Mouse (Mus musculus) spleen, adult 2 months (tissue): ENCODE measurements around the gene Apod. TPM values are rescaled to one million over a fixed set of nuclear protein-coding genes. Genes with fewer than 3 reads are reported as not detected.

Experiments
- DNase-seq, 2 experiments: peaks; one replicate each; pipeline versions ENCODE4 v3.0.0 to v3.0.0-alpha.2; 2012 to 2021; ENCODE audit warnings: low spot score in 2 of 2, low read depth in 1 of 2
- H3K27ac ChIP-seq: fragments of 200-500 bp; 2 replicates; pipeline ENCODE4 v1.5.1; 2012; ENCODE audit warnings: low read length, inconsistent platforms; ENCODE audit not compliant: insufficient read depth
- H3K27me3 ChIP-seq: fragments of 200-500 bp; 2 replicates; pipeline ENCODE4 v1.6.1; 2012; ENCODE audit warnings: mild to moderate bottlenecking, moderate library complexity, low read length, inconsistent platforms; ENCODE audit not compliant: control insufficient read depth, insufficient read depth
- H3K36me3 ChIP-seq: fragments of 200-500 bp; 2 replicates; pipeline ENCODE4 v1.6.1; 2012; ENCODE audit warnings: mild to moderate bottlenecking, low read length, inconsistent platforms; ENCODE audit not compliant: control insufficient read depth, insufficient read depth
- H3K4me1 ChIP-seq: fragments of 200-500 bp; 2 replicates; pipeline ENCODE4 v1.6.1; 2011; ENCODE audit warnings: inconsistent platforms; ENCODE audit not compliant: control insufficient read depth, insufficient read depth, insufficient read length
- H3K4me3 ChIP-seq: fragments of 200-500 bp; 2 replicates; pipeline ENCODE4 v1.5.1; 2011; ENCODE audit warnings: mild to moderate bottlenecking, inconsistent platforms; ENCODE audit not compliant: insufficient read depth, insufficient read length; ENCODE audit errors: extremely low read depth
- CTCF ChIP-seq: fragments of 200-500 bp; IDR thresholded peaks from 2 replicates; pipeline ENCODE4 v1.5.1; 2011; ENCODE audit warnings: mild to moderate bottlenecking, inconsistent platforms; ENCODE audit not compliant: insufficient read depth, insufficient read length, insufficient replicate concordance; ENCODE audit errors: extremely low read depth
- POLR2A ChIP-seq: fragments of 200-500 bp; IDR thresholded peaks from 2 replicates; pipeline ENCODE4 v1.6.1; 2011; ENCODE audit warnings: low read depth, low read length, inconsistent platforms
- WGBS: fragments of 180-500 bp; shearing (Covaris S2); methylation state at CpG from one replicate; pipeline ENCODE4 v1.1.7; 2018; 5-methylcytosine and 5-hydroxymethylcytosine counted together
- polyA plus RNA-seq: library from polyadenylated mRNA; depleted of rRNA; stranded (reverse); fragments of >200 nt; gene quantifications from 2 replicates; pipeline ENCODE4 v1.2.3, GENCODE M21; 2012

Apod gene
- polyA plus RNA-seq, 1 experiment: 0.32 TPM

GRCm38 (mm10) chr16:31299960-31300353, 14.7 kb downstream of the Apod start:
- DNase-seq: no peak
- no peak for TF ChIP-seq CTCF
- no peak for TF ChIP-seq POLR2A
- WGBS: 90% methylated on average over 3 of the region's 3 CpGs
- Histone ChIP-seq H3K36me3 (no peaks in the 10 kb centered on the region), H3K4me3 (no peak overlapping the region), H3K4me1 (peaks cover 5% of the 10 kb centered on the region; the same call in 1 of the 2 replicates), H3K27me3 (no peaks in the 10 kb centered on the region), H3K27ac (no peak overlapping the region)

- no peak for TF ChIP-seq POLR2A
- no peak for TF ChIP-seq CTCF
- Histone ChIP-seq H3K4me3 (no peak overlapping the region), H3K36me3 (no peaks in the 10 kb centered on the region), H3K27ac (no peak overlapping the region), H3K4me1 (peaks cover 8% of the 10 kb centered on the region; the same call in 1 of the 2 replicates), H3K27me3 (no peaks in the 10 kb centered on the region)
- no peak for DNase-seq
- WGBS: 75% methylated on average over 11 of the region's 11 CpGs
These were observed 15.2 kb downstream of the Apod start for GRCm38 (mm10) chr16:31299164-31299959.

- WGBS: 21% methylated on average over 7 of the region's 7 CpGs
- peak in 1 of 2 experiments; percentile 45 for DNase-seq
- H3K4me1 ChIP-seq: peaks cover 9% of the 10 kb centered on the region; the same call in 1 of the 2 replicates
- no peak overlapping the region for H3K4me3 ChIP-seq
- H3K27ac ChIP-seq: no peak overlapping the region
- H3K36me3 ChIP-seq: no peaks in the 10 kb centered on the region
- TF ChIP-seq POLR2A: no peak
- TF ChIP-seq CTCF: no peak
- no peaks in the 10 kb centered on the region for H3K27me3 ChIP-seq
These were observed 17.5 kb downstream of the Apod start for GRCm38 (mm10) chr16:31297113-31297512.

GRCm38 (mm10) chr16:31293761-31294160, 20.8 kb downstream of the Apod start:
- TF ChIP-seq CTCF (no peak), POLR2A (no peak)
- no peaks in the 10 kb centered on the region for H3K27me3 ChIP-seq
- H3K4me3 ChIP-seq: no peak overlapping the region
- no peak for DNase-seq
- H3K4me1 ChIP-seq: peaks cover 13% of the 10 kb centered on the region; the same call in 1 of the 2 replicates
- H3K36me3 ChIP-seq: no peaks in the 10 kb centered on the region
- H3K27ac ChIP-seq: no peak overlapping the region
- WGBS: 24% methylated on average over 4 of the region's 4 CpGs

GRCm38 (mm10) chr16:31290751-31291365, 23.8 kb downstream of the Apod start:
- 30% methylated on average over 7 of the region's 7 CpGs for WGBS
- TF ChIP-seq POLR2A (no peak), CTCF (no peak)

GRCm38 (mm10) chr16:31290281-31290680, 24.3 kb downstream of the Apod start:
- TF ChIP-seq POLR2A: no peak
- no peak for TF ChIP-seq CTCF
- no peak overlapping the region for H3K27ac ChIP-seq
- H3K4me3 ChIP-seq: no peak overlapping the region
- H3K4me1 ChIP-seq: peaks cover 10% of the 10 kb centered on the region; the same call in 1 of the 2 replicates
- DNase-seq: peak in 1 of 2 experiments; percentile 31
- no peaks in the 10 kb centered on the region for H3K27me3 ChIP-seq
- H3K36me3 ChIP-seq: no peaks in the 10 kb centered on the region
- WGBS: 10% methylated on average over 10 of the region's 10 CpGs

More at GRCm38 (mm10) chr16:31290751-31291365, 23.8 kb downstream of the Apod start:
- DNase-seq: no peak
- H3K27me3 ChIP-seq: no peaks in the 10 kb centered on the region
- H3K36me3 ChIP-seq: no peaks in the 10 kb centered on the region
- H3K27ac ChIP-seq: no peak overlapping the region
- H3K4me1 ChIP-seq: peaks cover 10% of the 10 kb centered on the region; the same call in 1 of the 2 replicates
- H3K4me3 ChIP-seq: no peak overlapping the region

GRCm38 (mm10) chr16:31287712-31288111, 26.9 kb downstream of the Apod start:
- no peak for DNase-seq
- H3K36me3 ChIP-seq: no peaks in the 10 kb centered on the region
- H3K4me3 ChIP-seq: no peak overlapping the region
- 94% methylated on average over 3 of the region's 3 CpGs for WGBS
- no peak overlapping the region for H3K27ac ChIP-seq
- H3K4me1 ChIP-seq: peaks cover 5% of the 10 kb centered on the region; the same call in 1 of the 2 replicates
- no peaks in the 10 kb centered on the region for H3K27me3 ChIP-seq
- no peak for TF ChIP-seq CTCF
- no peak for TF ChIP-seq POLR2A
